8 mouse cellular contexts compared by ENCODE assay signal in genomic region chr13:44305134-44305991, GRCm38 (mm10).
DNase-seq lines count a peak whose midpoint lies in the region; ATAC-seq lines count a peak whose summit lies in the region.

No protein-coding gene starts in this region.

- ATAC-seq in activated CD4-positive, CD25-positive, alpha-beta regulatory T cell, adult 4 months, result peak; percentile 43
- ATAC-seq in monocyte, adult 5-6 weeks (replicated peaks; ENCODE audit: insufficient number of reproducible peaks, low FRiP score, low TSS enrichment, poor library complexity, severe bottlenecking), result peak; percentile 71

- DNase-seq in embryo, embryonic 10 days (ENCODE audit: low spot score), result peak; percentile 29
- DNase-seq in embryo, embryonic 9.5 days (ENCODE audit: extremely low spot score), result no peak
- peak; percentile 86 for DNase-seq in 416B (ENCODE audit: low read depth)
- DNase-seq in adipocyte (ENCODE audit: low spot score), result no peak
- no peak for DNase-seq in right cerebral cortex, adult 2 months (ENCODE audit: low spot score in 2 of 2)
- no peak for DNase-seq in layer of hippocampus, postnatal 25 days (ENCODE audit: extremely low spot score in 1 of 2, low spot score in 1 of 2)

Comparison
In these comparisons a context has a peak if more than half of its experiments do, and no peak if none do; other contexts are left out.
1. DNase-seq: peak in embryo, embryonic 10 days (single experiment) and 416B (single experiment); none in embryo, embryonic 9.5 days (single experiment), adipocyte (single experiment), right cerebral cortex, adult 2 months (0 of 2) and layer of hippocampus, postnatal 25 days (0 of 2).